Mouse (Mus musculus): ENCODE measurements at regions not wholly inside any gene's neighbourhood (a gene's known extent, or its start where the extent isn't known, plus 50 kb on each side); places are given as distances from the start of the nearest gene placed in this dataset.

DNA sequence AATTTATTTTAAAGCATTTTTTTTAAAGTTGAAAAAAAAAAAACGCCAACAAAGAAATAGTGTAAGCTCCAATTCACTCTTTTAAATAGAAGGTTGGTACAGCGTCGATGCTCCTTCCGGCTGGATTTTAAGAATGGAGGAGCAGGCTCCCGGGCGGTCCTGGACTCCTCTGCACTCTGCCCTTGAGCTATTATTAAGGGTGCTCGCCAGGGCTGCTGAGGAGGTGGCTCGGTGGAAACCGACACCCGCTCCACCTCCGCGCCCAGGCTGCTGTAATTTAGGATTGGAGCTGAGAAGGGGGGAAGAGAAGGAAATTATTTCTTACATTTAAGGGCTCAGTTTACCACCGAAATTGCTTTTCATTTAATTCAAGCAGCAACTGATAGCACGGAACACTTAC lies 298.8 kb downstream of the Satb1 start:
- DNase-seq (ENCODE audit: extremely low spot score in 1 of 2, low spot score in 1 of 2): peak in 1 of 2 experiments; percentile 27

GRCm38 (mm10) chr17:51528161-51528560 lies 304.9 kb downstream of the Satb1 start:
- no peak for DNase-seq (ENCODE audit: extremely low spot score in 1 of 2, low spot score in 1 of 2)

- no peak for DNase-seq (ENCODE audit: extremely low spot score in 1 of 2, low spot score in 1 of 2)
Measured at GRCm38 (mm10) chr17:51526881-51527280, 306.2 kb downstream of the Satb1 start.

DNA sequence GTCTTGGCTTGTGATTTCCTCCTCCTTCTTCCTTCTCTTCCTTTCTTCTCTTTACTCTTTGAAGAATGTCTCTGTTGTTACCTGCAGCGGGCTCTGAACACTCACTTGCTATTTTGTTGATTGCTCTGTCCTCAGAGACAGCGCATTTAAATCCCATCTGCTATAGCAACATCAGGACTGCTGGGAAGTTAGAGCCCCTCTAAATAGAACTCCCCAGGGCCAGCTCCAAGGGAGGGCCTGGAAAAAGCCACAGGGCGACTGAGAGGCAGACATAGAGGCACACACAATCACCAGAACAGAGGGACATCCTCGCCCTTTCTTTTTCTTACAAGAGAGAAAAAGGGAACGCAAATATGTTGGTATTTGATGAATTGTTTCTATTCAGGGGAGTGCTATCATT lies 306.6 kb downstream of the Satb1 start:
- no peak for DNase-seq (ENCODE audit: extremely low spot score in 1 of 2, low spot score in 1 of 2)

GRCm38 (mm10) chr17:51526021-51526420 lies 307.1 kb downstream of the Satb1 start:
- no peak for DNase-seq (ENCODE audit: extremely low spot score in 1 of 2, low spot score in 1 of 2)

- DNase-seq (ENCODE audit: extremely low spot score in 1 of 2, low spot score in 1 of 2): no peak
Measured at GRCm38 (mm10) chr17:51525219-51525618, 307.9 kb downstream of the Satb1 start.

DNA sequence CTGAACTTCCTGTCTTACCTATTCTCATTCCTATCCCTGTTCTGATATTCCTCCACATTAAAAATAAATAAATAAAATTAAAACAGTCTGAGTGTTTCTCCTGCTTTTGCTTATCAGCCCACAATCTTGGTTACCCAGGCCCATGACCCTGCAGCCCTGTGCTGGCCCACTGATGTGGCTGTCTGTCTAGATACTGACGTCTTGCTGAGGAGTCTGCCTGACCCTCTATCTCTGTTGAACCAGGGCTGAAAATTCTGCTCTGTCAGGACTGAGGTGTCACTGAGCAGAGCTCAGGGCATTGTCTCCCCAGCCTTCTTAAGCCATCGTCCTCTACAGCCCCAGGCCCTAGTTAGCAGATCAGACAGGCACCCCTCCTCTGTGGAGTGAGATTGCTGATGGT lies 321.2 kb downstream of the Satb1 start:
- no peak for DNase-seq (ENCODE audit: extremely low spot score in 1 of 2, low spot score in 1 of 2)

DNA sequence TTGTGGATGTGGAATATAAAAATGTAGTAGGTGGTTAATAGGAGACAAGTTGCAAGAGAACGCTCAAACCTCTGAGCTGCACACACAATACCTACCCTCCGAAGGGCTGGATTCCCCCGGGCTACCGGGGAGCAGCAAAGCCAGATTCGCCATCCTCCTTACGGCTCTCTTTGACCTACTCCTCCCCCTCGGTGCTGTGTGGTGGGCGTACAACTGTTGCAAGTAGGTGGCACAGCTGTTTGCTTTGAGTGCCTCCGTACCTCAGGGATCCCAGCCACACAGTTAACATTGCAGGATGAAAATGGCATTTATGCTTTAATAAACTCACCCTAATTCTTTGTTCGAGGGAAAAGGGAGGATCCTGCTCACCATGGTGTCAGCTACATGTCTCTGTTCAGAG lies 321.6 kb upstream of the Tbc1d5 start:
- DNase-seq (ENCODE audit: extremely low spot score in 1 of 2, low spot score in 1 of 2): peak in 1 of 2 experiments; percentile 6

- no peak for DNase-seq (ENCODE audit: extremely low spot score in 1 of 2, low spot score in 1 of 2)
Measured at GRCm38 (mm10) chr17:51499541-51499940, 320.4 kb upstream of the Tbc1d5 start.

DNA sequence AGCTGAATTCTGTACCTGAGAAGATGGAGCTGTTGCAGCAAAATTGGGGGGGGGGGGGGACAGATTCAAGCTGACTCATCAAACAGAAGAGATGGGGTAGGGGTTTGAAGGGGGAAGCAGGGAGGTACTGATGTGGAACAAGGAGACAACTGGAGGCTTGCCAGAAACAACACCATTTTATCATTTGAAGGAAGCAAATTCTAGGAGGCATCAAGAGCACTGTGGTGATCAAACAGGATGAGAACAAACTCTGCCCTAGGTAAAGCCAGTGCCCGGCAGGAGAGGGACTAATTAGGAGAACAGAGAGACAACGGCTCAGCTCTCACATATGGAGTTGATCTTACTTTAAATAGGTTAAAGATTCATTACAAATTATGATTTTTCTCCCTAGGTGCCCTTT lies 315.9 kb upstream of the Tbc1d5 start:
- DNase-seq (ENCODE audit: extremely low spot score in 1 of 2, low spot score in 1 of 2): no peak

DNA sequence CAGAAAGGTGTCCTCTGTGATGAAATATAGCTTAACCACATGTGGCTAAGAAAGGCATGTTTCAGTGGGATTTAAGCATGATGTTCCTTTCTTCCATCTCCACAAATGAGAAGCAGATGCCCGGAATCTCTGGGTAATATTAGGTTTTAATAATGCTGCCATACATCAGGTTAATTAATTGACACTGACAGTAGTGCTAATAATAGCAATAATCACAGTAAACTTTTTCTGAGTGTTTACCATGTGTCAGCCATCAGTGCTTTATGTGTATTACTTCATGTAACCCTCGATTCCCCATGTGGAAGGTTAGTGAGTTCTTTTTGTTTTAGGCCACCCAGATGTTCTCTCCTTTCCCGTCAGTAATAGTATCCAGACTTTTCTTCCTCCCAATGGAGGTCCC lies 310.2 kb upstream of the Tbc1d5 start:
- no peak for DNase-seq (ENCODE audit: extremely low spot score in 1 of 2, low spot score in 1 of 2)

DNA sequence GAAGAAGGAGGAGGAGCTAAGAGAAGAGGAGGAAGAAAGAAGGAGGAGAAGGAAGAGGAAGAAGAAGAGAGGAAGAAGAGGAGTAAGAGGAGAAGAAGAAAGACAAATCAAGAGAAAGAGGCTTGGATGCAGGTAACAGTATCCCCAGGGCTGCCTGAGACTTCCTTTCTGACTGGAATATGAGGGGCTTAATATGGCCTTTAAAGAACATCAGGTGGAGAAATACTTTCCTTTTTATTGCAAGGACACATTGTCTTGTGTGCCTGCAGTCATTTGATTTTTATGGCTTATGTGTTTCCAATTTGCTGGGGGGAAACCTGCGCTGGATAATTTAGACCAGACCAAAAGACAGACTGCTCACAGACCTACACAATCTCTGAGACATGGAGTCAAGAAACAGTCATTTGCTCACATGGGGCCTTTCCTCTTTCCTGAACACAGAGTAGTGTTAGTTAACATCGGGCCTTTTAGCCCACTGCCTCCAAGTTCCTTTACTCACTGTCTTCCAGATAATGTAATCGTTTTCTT lies 308.8 kb upstream of the Tbc1d5 start:
- DNase-seq (ENCODE audit: extremely low spot score in 1 of 2, low spot score in 1 of 2): no peak

- peak in 1 of 2 experiments; percentile 5 for DNase-seq (ENCODE audit: extremely low spot score in 1 of 2, low spot score in 1 of 2)
Measured at GRCm38 (mm10) chr17:51477810-51478209, 298.7 kb upstream of the Tbc1d5 start.

DNA sequence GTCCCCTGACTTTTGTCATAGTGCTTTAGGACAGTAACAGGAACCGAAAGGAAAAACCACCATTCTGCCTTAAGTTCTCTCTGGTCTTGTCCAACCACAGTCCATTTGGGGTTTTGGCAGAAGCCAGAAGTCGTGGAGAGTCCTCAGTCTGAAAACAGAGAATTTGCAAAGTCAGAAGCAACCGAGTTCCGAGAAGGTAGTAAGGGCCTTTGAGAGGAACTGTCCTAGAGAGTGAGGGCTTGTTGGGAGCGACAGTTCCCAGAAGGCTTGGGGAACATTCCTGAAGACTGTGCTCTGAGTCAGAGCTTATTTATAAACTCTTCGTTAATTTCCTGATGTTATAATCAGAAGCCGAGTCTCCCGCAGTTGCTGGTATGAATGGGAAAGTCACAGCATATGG lies 298.3 kb upstream of the Tbc1d5 start:
- DNase-seq (ENCODE audit: extremely low spot score in 1 of 2, low spot score in 1 of 2): peak in 1 of 2 experiments; percentile 14

DNA sequence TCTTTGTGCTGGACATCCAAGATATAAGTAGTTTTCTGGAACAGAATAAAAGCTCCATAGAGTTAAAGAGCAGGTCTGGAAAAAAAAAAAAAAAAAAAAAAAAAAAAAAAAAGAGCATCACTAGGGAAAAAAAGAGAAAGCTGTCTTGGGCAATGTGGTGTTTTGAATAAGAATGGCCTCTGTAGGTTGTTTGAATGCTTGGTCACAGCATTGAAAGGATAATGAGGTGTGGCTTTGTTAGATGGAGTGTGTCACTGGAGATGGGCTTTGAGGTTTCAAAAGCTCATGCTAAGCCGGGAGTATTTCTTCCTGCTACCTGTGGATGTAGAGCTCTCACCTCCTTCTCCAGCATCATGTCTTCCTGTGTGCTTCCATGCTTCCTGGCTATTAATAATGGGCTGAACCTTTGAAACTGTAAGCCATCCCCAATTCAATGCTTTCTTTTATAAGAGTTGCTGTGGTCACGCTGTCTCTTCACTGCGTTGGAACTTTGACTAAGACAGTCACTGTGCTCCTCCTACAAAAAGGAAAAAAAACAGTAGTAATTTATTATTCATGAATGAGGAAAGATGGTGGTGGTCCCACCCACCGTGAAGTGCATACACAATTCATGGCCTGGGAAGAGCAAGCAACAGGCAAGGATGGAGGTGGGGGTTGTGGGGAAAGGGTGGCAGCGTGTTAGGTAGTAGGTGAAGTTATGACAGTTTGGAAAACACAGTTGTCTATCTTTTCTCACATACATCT lies 283.2 kb upstream of the Tbc1d5 start:
- no peak for DNase-seq (ENCODE audit: extremely low spot score in 1 of 2, low spot score in 1 of 2)

GRCm38 (mm10) chr17:51461248-51461647 lies 282.1 kb upstream of the Tbc1d5 start:
- no peak for DNase-seq (ENCODE audit: extremely low spot score in 1 of 2, low spot score in 1 of 2)

GRCm38 (mm10) chr17:51459119-51459518 lies 280.0 kb upstream of the Tbc1d5 start:
- DNase-seq (ENCODE audit: extremely low spot score in 1 of 2, low spot score in 1 of 2): no peak

- DNase-seq (ENCODE audit: extremely low spot score in 1 of 2, low spot score in 1 of 2): no peak
Measured at GRCm38 (mm10) chr17:51415746-51416145, 236.6 kb upstream of the Tbc1d5 start.

GRCm38 (mm10) chr17:51414304-51414703 lies 235.2 kb upstream of the Tbc1d5 start:
- DNase-seq (ENCODE audit: extremely low spot score in 1 of 2, low spot score in 1 of 2): no peak

- no peak for DNase-seq (ENCODE audit: extremely low spot score in 1 of 2, low spot score in 1 of 2)
Measured at GRCm38 (mm10) chr17:51413741-51414140, 234.6 kb upstream of the Tbc1d5 start.

- DNase-seq (ENCODE audit: extremely low spot score in 1 of 2, low spot score in 1 of 2): no peak
Measured at GRCm38 (mm10) chr17:51411545-51412094, 232.5 kb upstream of the Tbc1d5 start.

GRCm38 (mm10) chr17:51408894-51409293 lies 229.7 kb upstream of the Tbc1d5 start:
- no peak for DNase-seq (ENCODE audit: extremely low spot score in 1 of 2, low spot score in 1 of 2)
